Mouse (Mus musculus) intestine, embryonic 15.5 days (tissue): Measurements from ENCODE around the gene Gclm. TPM values are rescaled to one million over a fixed set of nuclear protein-coding genes. Genes with fewer than 3 reads are reported as not detected.

ENCODE experiments used
- ATAC-seq: fragments of 200-750 bp; cut with Nextera tagmentation; 2 replicates; pipeline ENCODE4 v1.8.0; 2017; ENCODE audit warnings: moderate TSS enrichment, moderate library complexity
- H3K27ac ChIP-seq: fragments of 300-500 bp; sonication (generic); 2 replicates; pipeline ENCODE4 v1.5.1; 2015; ENCODE audit warnings: mild to moderate bottlenecking, inconsistent platforms
- H3K27me3 ChIP-seq: fragments of 300-500 bp; sonication (generic); replicated peaks from 2 replicates; pipeline ENCODE4 v1.6.1; 2015; ENCODE audit warnings: inconsistent platforms
- H3K36me3 ChIP-seq: fragments of 300-500 bp; sonication (generic); 2 replicates; pipeline ENCODE4 v1.6.1; 2015; ENCODE audit warnings: inconsistent platforms
- H3K4me1 ChIP-seq: fragments of 300-500 bp; sonication (generic); replicated peaks from 2 replicates; pipeline ENCODE4 v1.6.1; 2015; ENCODE audit warnings: inconsistent platforms
- H3K4me2 ChIP-seq: fragments of 300-500 bp; sonication (generic); replicated peaks from 2 replicates; pipeline ENCODE4 v1.6.1; 2015; ENCODE audit warnings: mild to moderate bottlenecking, inconsistent platforms
- H3K4me3 ChIP-seq: fragments of 300-500 bp; sonication (generic); replicated peaks from 2 replicates; pipeline ENCODE4 v1.5.1; 2015; ENCODE audit warnings: inconsistent platforms
- H3K9ac ChIP-seq: fragments of 300-500 bp; sonication (generic); 2 replicates; pipeline ENCODE4 v1.6.1; 2015; ENCODE audit warnings: inconsistent platforms
- H3K9me3 ChIP-seq: fragments of 300-500 bp; sonication (generic); 2 replicates; pipeline ENCODE4 v1.6.1; 2016; ENCODE audit warnings: inconsistent platforms
- WGBS: fragments of 180-500 bp; shearing (Covaris S2); methylation state at CpG from one replicate; pipeline ENCODE4 v1.1.7; 2015; 5-methylcytosine and 5-hydroxymethylcytosine counted together
- polyA plus RNA-seq: library from polyadenylated mRNA; unstranded; fragments of >200 nt; fragmentation: Nextera tagmentation; extraction: Ambion mirVana; gene quantifications from 2 replicates; pipeline ENCODE4 v1.2.1, GENCODE M21; 2015

Gclm gene
- 97.7 TPM in 2 replicates for polyA plus RNA-seq

DNA sequence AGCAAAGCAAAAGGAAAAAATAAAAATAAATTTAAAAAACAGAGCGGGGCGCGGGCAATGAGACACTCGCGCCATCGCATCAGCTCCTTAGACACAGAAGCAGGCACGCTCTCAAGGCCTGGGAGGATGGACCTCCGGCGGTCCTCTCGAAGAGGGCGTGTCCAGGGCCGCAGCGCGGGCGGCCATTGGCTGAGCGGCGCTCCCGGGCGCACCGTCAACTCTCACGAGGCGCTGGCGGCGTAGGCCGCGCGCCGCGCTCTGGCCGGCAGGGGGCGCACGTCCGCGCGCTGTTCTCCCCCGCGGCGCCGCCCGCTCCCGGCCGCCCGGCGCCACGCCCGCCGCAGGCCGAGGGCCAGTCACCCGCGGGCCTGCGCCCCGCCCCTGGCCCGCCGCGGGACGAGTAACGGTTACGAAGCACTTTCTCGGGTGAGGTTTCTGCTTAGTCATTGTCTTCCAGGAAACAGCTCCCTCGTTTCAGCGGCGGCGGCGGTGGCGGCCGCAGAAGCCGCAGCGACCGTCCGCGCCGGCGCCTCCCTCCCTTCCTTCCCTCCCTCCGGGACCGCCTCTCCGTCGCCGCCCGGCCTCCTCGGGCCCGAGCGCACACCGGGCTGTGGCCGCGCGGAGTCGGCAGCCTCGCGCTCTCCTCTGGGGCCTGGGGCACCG, at the start of gene Gclm:
Gene Gclm (plus strand): TSS at position 343 of the 663 bp plus-strand sequence.
- Histone ChIP-seq H3K4me1 (peaks cover 16% of the 10 kb centered on the region), H3K27me3 (no peaks in the 10 kb centered on the region), H3K36me3 (no peaks in the 10 kb centered on the region), H3K27ac (peak within 1 kb of the TSS; percentile 92), H3K9me3 (no peaks in the 10 kb centered on the region), H3K9ac (peak within 1 kb of the TSS; percentile 86), H3K4me3 (peak within 1 kb of the TSS; percentile 96), H3K4me2 (peak within 1 kb of the TSS; percentile 80)
- WGBS = under 1% methylated on average over 82 of the region's 90 CpGs
- peak; percentile 98 for ATAC-seq

DNA sequence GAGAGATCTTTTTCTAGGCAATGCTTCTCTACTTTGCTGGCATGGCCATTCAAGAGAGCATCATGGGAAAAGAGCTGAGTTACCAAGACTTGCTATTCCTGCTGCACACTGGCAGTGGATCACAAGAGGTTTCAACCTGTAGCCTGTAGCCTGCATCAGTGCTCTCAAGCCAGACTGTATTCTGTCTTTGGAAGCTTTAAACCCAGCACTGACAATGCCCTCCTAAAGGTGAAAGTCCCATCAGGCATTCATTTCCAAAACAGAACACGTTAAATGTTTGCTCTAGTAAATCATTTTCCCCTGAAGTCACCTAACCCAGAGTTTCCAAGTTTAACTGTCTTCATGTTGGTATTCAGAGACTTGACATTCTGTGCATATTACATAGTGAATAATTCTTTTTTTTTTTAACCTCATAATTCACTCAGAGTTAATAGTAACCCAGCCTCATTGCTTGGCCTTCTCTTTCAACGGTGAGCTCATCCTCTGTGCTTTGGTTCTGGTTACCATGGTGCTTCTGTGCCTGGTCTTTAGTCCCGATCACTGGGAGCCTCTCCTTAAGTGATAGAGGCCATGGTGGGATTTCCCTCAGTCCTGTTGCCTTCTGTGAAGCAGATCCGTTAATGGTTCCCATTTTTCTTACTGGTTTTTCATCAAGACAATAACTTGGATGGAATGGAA, 48.6 kb upstream of the Gclm start:
- Histone ChIP-seq H3K27ac (no peak overlapping the region), H3K4me3 (no peak overlapping the region), H3K27me3 (no peaks in the 10 kb centered on the region), H3K4me2 (no peak overlapping the region), H3K4me1 (peaks cover 8% of the 10 kb centered on the region), H3K9ac (no peak overlapping the region), H3K36me3 (no peaks in the 10 kb centered on the region), H3K9me3 (no peaks in the 10 kb centered on the region)
- no peak for ATAC-seq
- 68% methylated on average over 4 of the region's 4 CpGs for WGBS

- peak overlapping the region; percentile 55; the same call in 1 of the 2 replicates for H3K27ac ChIP-seq
- 52% methylated on average over 2 of the region's 2 CpGs for WGBS
- H3K9ac ChIP-seq = no peak overlapping the region
- H3K36me3 ChIP-seq = no peaks in the 10 kb centered on the region
- H3K4me3 ChIP-seq = no peak overlapping the region
- H3K4me2 ChIP-seq = no peak overlapping the region
- ATAC-seq = peak; percentile 14; the same call in 1 of the 2 replicates
- no peaks in the 10 kb centered on the region for H3K9me3 ChIP-seq
- peaks cover 12% of the 10 kb centered on the region for H3K4me1 ChIP-seq
- H3K27me3 ChIP-seq = no peaks in the 10 kb centered on the region
These were observed 46.8 kb upstream of the Gclm start for GRCm38 (mm10) chr3:122198532-122198931.

DNA sequence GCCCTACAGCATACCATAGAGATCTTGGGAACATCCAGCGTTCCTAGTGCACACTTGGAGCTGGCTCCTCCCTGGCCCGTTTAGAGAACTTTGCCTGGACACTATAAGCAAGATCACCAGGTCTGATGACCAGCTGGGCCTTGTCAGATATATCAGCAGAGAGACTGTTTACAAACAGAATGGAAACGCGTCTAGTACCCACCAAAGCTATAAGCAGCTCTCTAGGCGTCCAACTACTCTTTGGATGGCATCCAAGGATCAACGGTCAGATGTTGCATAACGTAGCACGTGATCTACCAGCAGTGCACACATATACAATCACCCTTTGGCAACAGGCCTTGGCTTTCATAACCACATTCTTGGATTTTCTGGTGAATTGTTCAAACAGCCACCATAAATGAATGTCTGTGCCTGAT, 46.4 kb upstream of the Gclm start:
- Histone ChIP-seq H3K4me2 (peak overlapping the region; percentile 18; the same call in 1 of the 2 replicates), H3K27ac (peak overlapping the region; percentile 55; the same call in 1 of the 2 replicates), H3K4me3 (no peak overlapping the region), H3K9me3 (no peaks in the 10 kb centered on the region), H3K4me1 (peaks cover 12% of the 10 kb centered on the region), H3K36me3 (no peaks in the 10 kb centered on the region), H3K9ac (no peak overlapping the region), H3K27me3 (no peaks in the 10 kb centered on the region)
- peak; percentile 93 for ATAC-seq
- WGBS = 28% methylated on average over 8 of the region's 8 CpGs

DNA sequence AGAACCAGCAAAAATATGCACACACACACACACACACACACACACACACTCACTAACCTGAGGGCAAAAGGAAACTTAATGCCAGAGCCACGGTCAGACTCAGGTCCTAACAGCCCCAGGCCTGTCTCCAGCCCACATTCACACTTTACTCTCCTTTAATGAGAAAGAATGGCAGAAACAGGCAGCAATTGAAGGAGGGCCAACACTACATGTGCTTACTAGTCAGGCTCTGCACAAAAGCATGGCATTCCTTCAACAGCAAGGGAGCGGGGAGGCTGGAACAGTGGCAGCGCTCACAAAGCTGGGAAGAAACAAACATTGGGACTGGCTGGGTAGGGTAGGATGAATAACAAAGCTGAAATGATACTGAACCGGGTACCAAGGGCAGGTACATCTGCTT, 45.8 kb upstream of the Gclm start:
- no peak for ATAC-seq
- 92% methylated on average over 4 of the region's 4 CpGs for WGBS
- no peak overlapping the region for H3K9ac ChIP-seq
- peaks cover 12% of the 10 kb centered on the region for H3K4me1 ChIP-seq
- no peaks in the 10 kb centered on the region for H3K27me3 ChIP-seq
- H3K36me3 ChIP-seq = no peaks in the 10 kb centered on the region
- H3K4me2 ChIP-seq = no peak overlapping the region
- 0 out of 2 replicates have a peak overlapping the region, but pooled peaks have one; percentile 48 for H3K27ac ChIP-seq
- no peaks in the 10 kb centered on the region for H3K9me3 ChIP-seq
- no peak overlapping the region for H3K4me3 ChIP-seq

DNA sequence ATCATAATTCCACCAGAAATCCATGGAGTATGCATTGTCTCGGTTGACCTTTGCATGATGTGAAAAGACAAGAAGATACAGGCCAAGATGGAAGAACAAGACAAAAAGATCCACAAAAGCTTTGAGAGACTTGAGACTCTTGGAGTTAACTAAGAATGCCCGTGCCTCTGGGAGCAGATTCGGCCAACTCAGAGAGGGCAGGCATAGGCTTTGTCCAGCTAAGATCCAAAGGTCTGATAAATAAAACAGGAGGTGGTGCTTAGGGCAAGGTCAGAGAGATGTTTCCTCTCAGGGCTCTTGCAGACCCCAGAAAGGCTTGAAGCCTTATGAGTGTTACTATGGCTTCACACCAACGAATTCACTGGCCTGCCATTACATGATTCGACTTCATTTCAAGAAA, 45.3 kb upstream of the Gclm start:
- WGBS = 88% methylated on average over 5 of the region's 5 CpGs
- Histone ChIP-seq H3K27ac (0 out of 2 replicates have a peak overlapping the region, but pooled peaks have one; percentile 48), H3K27me3 (no peaks in the 10 kb centered on the region), H3K4me2 (no peak overlapping the region), H3K9me3 (no peaks in the 10 kb centered on the region), H3K9ac (no peak overlapping the region), H3K4me3 (no peak overlapping the region), H3K36me3 (no peaks in the 10 kb centered on the region), H3K4me1 (peaks cover 12% of the 10 kb centered on the region)
- no peak for ATAC-seq

GRCm38 (mm10) chr3:122200447-122200846, 44.9 kb upstream of the Gclm start:
- Histone ChIP-seq H3K4me3 (no peak overlapping the region), H3K9me3 (no peaks in the 10 kb centered on the region), H3K4me1 (peaks cover 12% of the 10 kb centered on the region), H3K4me2 (no peak overlapping the region), H3K9ac (no peak overlapping the region), H3K27me3 (no peaks in the 10 kb centered on the region), H3K36me3 (no peaks in the 10 kb centered on the region), H3K27ac (no peak overlapping the region)
- WGBS = 57% methylated on average over 5 of the region's 5 CpGs
- ATAC-seq = no peak

DNA sequence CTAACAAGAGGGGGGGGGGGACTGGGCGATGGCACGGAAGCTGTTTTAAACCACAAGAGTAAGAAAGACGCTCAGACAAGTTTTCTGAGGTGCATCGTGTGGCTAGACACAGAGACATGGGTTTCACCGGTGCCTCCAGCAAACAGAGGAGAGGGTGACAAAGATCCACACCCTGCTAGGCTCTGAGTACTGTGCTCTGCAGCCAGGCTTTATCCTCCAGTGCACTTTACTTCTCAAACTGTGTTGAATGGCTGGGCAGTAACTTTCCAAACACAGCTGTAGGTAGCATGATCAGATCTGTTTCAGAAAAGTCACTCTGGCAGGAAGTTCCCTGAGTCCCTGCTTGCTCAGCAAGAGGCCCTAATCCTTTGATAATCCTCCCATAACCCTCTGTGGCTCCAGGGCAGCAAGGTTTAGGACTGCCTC, 43.0 kb upstream of the Gclm start:
- H3K27me3 ChIP-seq = no peaks in the 10 kb centered on the region
- no peak overlapping the region for H3K4me2 ChIP-seq
- ATAC-seq = no peak
- no peaks in the 10 kb centered on the region for H3K9me3 ChIP-seq
- H3K36me3 ChIP-seq = no peaks in the 10 kb centered on the region
- H3K9ac ChIP-seq = no peak overlapping the region
- WGBS = 39% methylated on average over 5 of the region's 5 CpGs
- H3K4me1 ChIP-seq = peaks cover 12% of the 10 kb centered on the region
- H3K4me3 ChIP-seq = no peak overlapping the region
- H3K27ac ChIP-seq = peak overlapping the region; percentile 36; the same call in 1 of the 2 replicates

DNA sequence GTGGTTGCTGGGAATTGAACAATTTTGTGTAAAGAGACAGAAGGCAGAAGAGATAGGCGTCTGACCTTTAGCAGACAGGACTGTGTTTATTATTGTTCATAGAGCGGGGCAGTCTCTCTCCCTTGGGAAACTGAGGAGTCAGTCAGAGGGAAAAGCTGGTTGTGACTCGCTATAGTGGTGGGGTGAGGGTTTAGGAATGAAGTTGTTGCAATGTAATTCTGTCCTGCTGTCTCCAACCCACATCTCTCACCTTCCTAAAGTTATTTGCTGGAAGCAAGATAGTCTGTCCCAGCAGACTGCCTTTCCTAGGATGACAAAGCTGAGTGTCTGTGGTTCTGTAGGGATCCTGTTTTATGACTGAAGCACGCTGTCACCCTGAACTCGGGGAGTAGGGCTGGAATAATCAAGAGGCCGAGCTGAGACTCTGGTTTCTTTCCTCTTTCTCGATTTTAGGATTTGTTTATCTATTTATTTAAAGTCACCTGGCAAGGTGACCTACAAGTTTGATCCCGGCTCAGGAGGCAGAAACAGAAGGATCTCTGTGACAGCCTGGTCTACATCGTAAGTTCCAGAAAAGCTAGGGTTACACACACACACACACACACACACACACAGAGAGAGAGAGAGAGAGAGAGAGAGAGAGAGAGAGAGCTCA, 41.6 kb upstream of the Gclm start:
- Histone ChIP-seq H3K4me2 (no peak overlapping the region), H3K4me3 (no peak overlapping the region), H3K9ac (no peak overlapping the region), H3K4me1 (peaks cover 16% of the 10 kb centered on the region), H3K36me3 (no peaks in the 10 kb centered on the region), H3K9me3 (no peaks in the 10 kb centered on the region), H3K27me3 (no peaks in the 10 kb centered on the region), H3K27ac (no peak overlapping the region)
- WGBS = 61% methylated on average over 9 of the region's 9 CpGs
- ATAC-seq = no peak

DNA sequence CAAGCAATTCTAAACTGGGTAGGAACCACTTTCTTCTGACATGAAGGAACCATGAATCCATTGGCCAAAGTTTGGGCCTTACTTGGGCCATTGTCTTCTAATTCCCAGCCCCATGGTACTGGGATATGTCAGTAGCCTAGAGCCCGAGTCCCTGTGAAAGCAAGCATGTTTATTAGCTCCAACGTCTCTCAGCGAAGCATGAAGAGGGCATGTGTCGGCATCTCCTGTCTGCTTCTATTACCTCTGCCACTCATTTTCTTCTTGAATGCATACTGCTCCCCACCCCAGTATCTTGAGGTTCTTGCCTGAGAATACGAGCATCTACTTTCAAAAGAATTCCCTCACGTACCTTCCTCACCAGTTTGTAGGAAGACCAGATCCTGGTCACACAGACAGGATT, 39.6 kb upstream of the Gclm start:
- no peak for ATAC-seq
- Histone ChIP-seq H3K27me3 (no peaks in the 10 kb centered on the region), H3K4me2 (no peak overlapping the region), H3K9me3 (no peaks in the 10 kb centered on the region), H3K4me1 (peaks cover 8% of the 10 kb centered on the region; the same call in 1 of the 2 replicates), H3K36me3 (no peaks in the 10 kb centered on the region), H3K27ac (0 out of 2 replicates have a peak overlapping the region, but pooled peaks have one; percentile 41), H3K9ac (no peak overlapping the region), H3K4me3 (no peak overlapping the region)
- WGBS = 86% methylated on average over 6 of the region's 6 CpGs

- no peak overlapping the region for H3K4me2 ChIP-seq
- H3K27ac ChIP-seq = 0 out of 2 replicates have a peak overlapping the region, but pooled peaks have one; percentile 41
- no peak overlapping the region for H3K9ac ChIP-seq
- ATAC-seq = peak; percentile 75
- WGBS = 47% methylated on average over 8 of the region's 8 CpGs
- no peaks in the 10 kb centered on the region for H3K27me3 ChIP-seq
- H3K4me3 ChIP-seq = no peak overlapping the region
- H3K9me3 ChIP-seq = no peaks in the 10 kb centered on the region
- peaks cover 8% of the 10 kb centered on the region; the same call in 1 of the 2 replicates for H3K4me1 ChIP-seq
- no peaks in the 10 kb centered on the region for H3K36me3 ChIP-seq
These were observed 38.9 kb upstream of the Gclm start for GRCm38 (mm10) chr3:122206279-122207070.
